Mouse (Mus musculus) small intestine, adult 2 months (tissue): Measurements from ENCODE around the gene Phox2a.

ENCODE experiments used
- CTCF ChIP-seq: fragments of 200-500 bp; IDR thresholded peaks from 2 replicates; pipeline ENCODE4 v1.5.1; 2012; ENCODE audit warnings: low read depth, mild to moderate bottlenecking, control low read depth, inconsistent platforms, low read length, moderate library complexity, mixed read lengths; ENCODE audit not compliant: insufficient replicate concordance, insufficient read length; ENCODE audit errors: extremely low read depth
- POLR2A ChIP-seq: fragments of 200-500 bp; IDR thresholded peaks from 2 replicates; pipeline ENCODE4 v1.6.1; 2012; ENCODE audit warnings: low read depth, mild to moderate bottlenecking, control low read depth, inconsistent platforms, low read length, moderate library complexity

DNA sequence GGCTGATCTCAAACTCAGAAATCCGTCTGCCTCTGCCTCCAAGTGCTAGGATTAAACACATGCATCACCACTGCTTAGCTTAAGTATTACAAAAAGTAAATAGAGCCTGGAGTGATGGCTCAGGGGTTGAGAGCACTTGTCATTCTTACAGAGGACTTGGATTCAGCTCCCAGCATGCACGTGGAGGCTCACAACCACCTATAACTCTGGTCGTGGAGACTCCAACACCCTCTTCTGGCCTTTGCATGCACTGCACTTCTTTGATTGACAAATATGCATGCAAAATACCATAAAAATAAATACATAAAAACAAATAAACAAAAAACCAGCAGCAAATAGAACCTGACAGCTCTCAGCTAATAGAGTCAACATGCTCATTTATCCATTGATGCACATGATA lies 44.2 kb downstream of the Phox2a start:
- TF ChIP-seq POLR2A (no peak), CTCF (no peak)
